16 mouse cellular contexts compared by ENCODE assay signal in the genomic region with DNA sequence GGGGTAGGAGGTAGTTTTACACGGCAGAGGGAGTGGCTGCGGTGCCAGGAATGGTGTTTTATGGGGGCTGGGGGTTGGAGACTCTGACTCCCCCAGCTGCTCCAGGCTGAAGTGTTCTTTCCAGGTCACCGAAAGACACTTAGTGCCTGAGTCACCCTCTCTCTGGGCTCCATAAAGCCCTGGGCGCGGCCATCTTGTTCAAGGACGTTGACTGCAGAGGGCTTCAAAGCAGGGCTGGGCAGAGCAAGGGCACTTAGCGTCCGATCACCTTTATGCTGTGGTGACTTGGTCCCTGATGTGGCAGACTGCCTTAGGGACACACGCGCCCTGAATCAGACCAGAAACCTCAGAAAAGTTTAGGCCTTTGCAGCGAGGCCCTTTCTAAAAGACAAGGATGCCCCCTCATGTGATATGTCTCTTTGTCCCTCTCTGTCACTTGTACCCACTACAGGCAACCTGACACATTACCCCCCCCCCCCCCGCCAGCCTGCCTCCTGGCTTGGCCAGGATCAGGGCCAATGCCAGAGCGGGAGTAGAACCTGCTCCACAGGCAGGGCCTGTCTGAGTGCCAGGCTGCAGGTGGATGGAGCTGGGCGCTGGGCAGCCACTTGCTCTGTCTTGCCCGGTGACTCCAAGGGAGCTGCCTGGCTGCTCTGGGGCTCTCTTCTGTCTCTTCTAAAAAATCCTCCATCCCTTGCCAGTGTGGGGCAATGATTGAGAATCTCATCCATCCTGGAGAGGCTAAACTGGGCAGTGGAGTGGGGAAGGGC. TPM values are rescaled to one million over a fixed set of nuclear protein-coding genes. Genes with fewer than 3 reads are reported as not detected.
DNase-seq lines count a peak whose midpoint lies in the region.
"Had no signal": no experiment of that assay in that cellular context is flagged by ENCODE, and none has a peak within 500 bp of the region (broad histone marks: within the 10 kb centered on the region; RNA-seq: fewer than 3 reads in every experiment).

No protein-coding gene starts in this region.

- intact Hi-C loops in heart, postnatal 14 days (cut with DNase I): no loop called here

- DNase-seq in adrenal gland, postnatal 10 days: peak; percentile 50
- DNase-seq in adrenal gland, adult 18-20 months (ENCODE audit: low spot score in 2 of 2): no peak
- DNase-seq in urinary bladder, postnatal 25 days (ENCODE audit: low spot score): peak; percentile 53
- DNase-seq in urinary bladder, postnatal 10 days (ENCODE audit: low spot score): no peak
- DNase-seq in adrenal gland, postnatal 36 days: peak; percentile 66 to 72
- no peak for DNase-seq in heart, postnatal 14 days
- DNase-seq: cerebellum, adult 18-20 months; cerebellum, adult 9-11 months; cerebellum, postnatal 36 days; gastrocnemius, postnatal 10 days; heart, adult 18-20 months; heart, postnatal 10 days had no signal

RNA-seq across cellular contexts. Expression of a gene that starts 18.7 kb away (rescaled TPM):
- total RNA-seq in adrenal gland, postnatal 10 days (2021): under 1 TPM in 1 of 2 experiments, not detected in 1; 0.09 TPM
- total RNA-seq in adrenal gland, adult 18-20 months (2021): under 1 TPM; 0.19 to 0.20 TPM
- under 1 TPM in 1 of 2 experiments, not detected in 1; 0.30 TPM for total RNA-seq in adrenal gland, postnatal 36 days (2021)
- total RNA-seq in heart, postnatal 14 days (2021): under 1 TPM in 1 of 2 experiments, not detected in 1; 0.24 TPM
- total RNA-seq: CH12.LX; gastrocnemius, postnatal 10 days; gastrocnemius, postnatal 4 days; heart, adult 18-20 months; heart, postnatal 10 days; hematopoietic stem cell, adult 5-6 weeks; hindbrain, postnatal 0 days had no signal

RNA-seq across cellular contexts. Expression of a gene that starts 24.4 kb away (rescaled TPM):
- total RNA-seq in adrenal gland, postnatal 10 days (2021): 10 to 100 TPM; 36.1 to 42.5 TPM
- total RNA-seq in adrenal gland, adult 18-20 months (2021): 10 to 100 TPM; 25.8 to 29.0 TPM
- 10 to 100 TPM; 32.8 to 37.3 TPM for total RNA-seq in adrenal gland, postnatal 36 days (2021)
- 1 to 10 TPM; 5.9 to 6.3 TPM for total RNA-seq in heart, postnatal 14 days (2021)

RNA-seq across cellular contexts. Expression of a gene that starts 39.4 kb away (rescaled TPM):
- total RNA-seq in adrenal gland, postnatal 10 days (2021): 10 to 100 TPM; 40.1 to 40.3 TPM
- total RNA-seq in adrenal gland, adult 18-20 months (2021): 10 to 100 TPM; 56.2 to 62.4 TPM
- total RNA-seq in adrenal gland, postnatal 36 days (2021): 10 to 100 TPM; 54.0 to 57.7 TPM
- 10 to 100 TPM; 23.5 to 23.9 TPM for total RNA-seq in heart, postnatal 14 days (2021)

RNA-seq across cellular contexts. Expression of a gene that starts 44.9 kb away (rescaled TPM):
- 1 to 10 TPM; 8.3 to 8.6 TPM for total RNA-seq in adrenal gland, postnatal 10 days (2021)
- 10 to 100 TPM; 20.8 to 26.9 TPM for total RNA-seq in adrenal gland, adult 18-20 months (2021)
- total RNA-seq in adrenal gland, postnatal 36 days (2021): 10 to 100 TPM; 11.7 to 21.6 TPM
- 1 to 10 TPM in 1 of 2 experiments, under 1 TPM in 1; 0.54 to 1.0 TPM for total RNA-seq in heart, postnatal 14 days (2021)

RNA-seq across cellular contexts. Expression of a gene that starts 54.4 kb away (rescaled TPM):
- total RNA-seq in adrenal gland, postnatal 10 days (2021): not detected
- total RNA-seq in adrenal gland, adult 18-20 months (2021): not detected
- not detected for total RNA-seq in adrenal gland, postnatal 36 days (2021)
- not detected for total RNA-seq in heart, postnatal 14 days (2021)
- total RNA-seq: CH12.LX; gastrocnemius, postnatal 10 days; gastrocnemius, postnatal 4 days; heart, adult 18-20 months; heart, postnatal 10 days; hematopoietic stem cell, adult 5-6 weeks had no signal

Comparison
In these comparisons a context has a peak if more than half of its experiments do, and no peak if none do; other contexts are left out.
1. DNase-seq: peak in adrenal gland, postnatal 10 days (single experiment), urinary bladder, postnatal 25 days (single experiment) and adrenal gland, postnatal 36 days (2 of 2); none in adrenal gland, adult 18-20 months (0 of 2), urinary bladder, postnatal 10 days (single experiment) and heart, postnatal 14 days (0 of 2).